Mouse (Mus musculus) C2C12 (cell line): Measurements from ENCODE around the gene Ppm1l. TPM values are rescaled to one million over a fixed set of nuclear protein-coding genes. Genes with fewer than 3 reads are reported as not detected.

Source experiments
- H3K27me3 ChIP-seq: one replicate; pipeline ENCODE4 v1.6.1; 2011; ENCODE audit not compliant: control insufficient read depth, insufficient read depth, insufficient read length
- H3K36me3 ChIP-seq: one replicate; pipeline ENCODE4 v1.6.1; 2011; ENCODE audit not compliant: control insufficient read depth, insufficient read depth
- H3K4me3 ChIP-seq: one replicate; pipeline ENCODE4 v1.5.1; 2011; ENCODE audit warnings: mild to moderate bottlenecking, control low read depth; ENCODE audit not compliant: poor library complexity, insufficient read depth, severe bottlenecking
- H3K79me2 ChIP-seq: one replicate; pipeline ENCODE4 v1.6.1; 2011; ENCODE audit not compliant: control insufficient read depth, insufficient read depth
- H3K79me3 ChIP-seq: one replicate; pipeline ENCODE4 v1.6.1; 2011; ENCODE audit warnings: low read depth, control low read depth
- H3ac ChIP-seq: one replicate; pipeline ENCODE3; 2011; ENCODE audit warnings: low read depth; ENCODE audit not compliant: control insufficient read depth, insufficient read length
- CEBPB ChIP-seq: IDR thresholded peaks from one replicate; pipeline ENCODE4 v1.6.1; 2011; ENCODE audit warnings: low read depth, mild to moderate bottlenecking, control low read depth, moderate library complexity
- CTCF ChIP-seq: IDR thresholded peaks from one replicate; pipeline ENCODE4 v1.5.1; 2011; ENCODE audit not compliant: control insufficient read depth, insufficient read depth, insufficient read length
- FOSL1 ChIP-seq: IDR thresholded peaks from one replicate; pipeline ENCODE4 v1.8.0; 2011; ENCODE audit warnings: mild to moderate bottlenecking, low read length; ENCODE audit not compliant: poor library complexity, insufficient read depth, severe bottlenecking
- MAX ChIP-seq: IDR thresholded peaks from one replicate; pipeline ENCODE4 v1.6.1; 2011; ENCODE audit warnings: mild to moderate bottlenecking, control low read depth
- MYOD1 ChIP-seq: IDR thresholded peaks from one replicate; pipeline ENCODE4 v1.6.1; 2011; ENCODE audit warnings: low read depth; ENCODE audit not compliant: control insufficient read depth, insufficient read length
- MYOG ChIP-seq: IDR thresholded peaks from one replicate; pipeline ENCODE4 v1.6.1; 2011; ENCODE audit not compliant: control insufficient read depth, insufficient read length; ENCODE audit errors: extremely low read depth
- USF1 ChIP-seq: IDR thresholded peaks from one replicate; pipeline ENCODE4 v1.6.1; 2011; ENCODE audit warnings: low read depth, mild to moderate bottlenecking, control low read depth, moderate library complexity
- polyA plus RNA-seq: library from polyadenylated mRNA; unstranded; fragments of >200 nt; fragmentation: generic; extraction: Trizol; gene quantifications from one replicate; pipeline ENCODE4 v1.2.1, GENCODE M21; 2012; ENCODE audit warnings: missing spikeins

Gene Ppm1l
- polyA plus RNA-seq, 1 experiment: 3.7 TPM

DNA sequence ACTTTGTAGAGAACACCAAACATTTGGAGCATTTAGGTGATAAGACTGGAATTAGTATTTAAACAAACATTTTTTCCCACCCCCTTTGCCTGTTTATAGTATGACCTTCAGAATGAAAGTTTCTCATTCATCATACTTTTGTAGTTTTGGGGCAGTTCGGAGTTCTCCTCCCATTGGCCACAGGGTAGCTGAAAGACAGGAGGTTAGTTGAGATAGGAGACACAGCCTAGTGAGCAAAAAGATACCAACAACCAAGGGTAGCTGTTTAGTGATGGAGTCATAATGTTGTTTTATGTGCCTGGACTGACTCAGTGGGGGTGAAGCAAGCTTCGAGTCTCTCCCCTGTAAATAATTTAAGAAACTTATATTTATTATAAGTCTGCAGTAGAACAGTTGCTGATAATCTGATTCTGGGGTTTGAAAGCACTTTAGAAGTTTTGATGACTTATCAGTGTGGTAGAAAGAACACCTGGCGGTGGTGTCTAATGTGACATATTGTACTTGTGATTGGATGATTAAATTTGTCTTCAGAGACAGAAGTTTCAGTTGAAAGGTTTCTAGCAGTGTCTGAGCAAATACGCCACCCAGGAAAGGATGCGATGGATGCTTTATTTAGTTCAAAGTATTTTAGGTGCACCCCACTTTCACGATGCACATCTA lies 2.5 kb downstream of the Ppm1l start:
- TF ChIP-seq USF1: no peak
- TF ChIP-seq MAX: no peak
- no peak for TF ChIP-seq CEBPB
- TF ChIP-seq MYOD1: no peak
- no peak for TF ChIP-seq MYOG
- TF ChIP-seq CTCF: no peak
- TF ChIP-seq FOSL1: no peak
- peaks cover 51% of the 10 kb centered on the region for H3K79me2 ChIP-seq
- peaks cover 9% of the 10 kb centered on the region for H3K79me3 ChIP-seq
- no peak overlapping the region for H3ac ChIP-seq
- no peaks in the 10 kb centered on the region for H3K27me3 ChIP-seq
- H3K36me3 ChIP-seq: no peaks in the 10 kb centered on the region
- H3K4me3 ChIP-seq: no peak overlapping the region

DNA sequence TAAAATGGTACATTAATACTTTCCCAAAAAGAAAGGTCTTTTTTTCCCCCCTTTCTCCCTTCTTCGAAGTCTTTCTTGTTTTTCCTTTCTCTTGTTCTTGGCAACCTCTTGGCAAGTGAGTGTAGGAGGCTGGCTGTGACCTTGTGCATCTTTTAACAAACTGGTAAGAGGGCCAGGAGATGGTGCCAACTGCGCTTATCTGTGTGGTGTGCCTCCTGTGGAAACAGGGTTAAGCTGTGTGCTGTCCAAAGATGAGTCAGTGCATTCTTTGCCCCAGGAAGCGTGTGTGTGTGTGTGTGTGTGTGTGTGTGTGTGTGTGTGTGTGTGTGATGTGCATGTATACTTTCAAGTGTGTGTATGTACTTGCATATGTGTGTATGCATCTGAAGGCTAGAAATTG lies 7.3 kb downstream of the Ppm1l start:
- no peaks in the 10 kb centered on the region for H3K27me3 ChIP-seq
- peaks cover 74% of the 10 kb centered on the region for H3K79me2 ChIP-seq
- H3K4me3 ChIP-seq: no peak overlapping the region
- TF ChIP-seq FOSL1: no peak
- no peak for TF ChIP-seq USF1
- no peak for TF ChIP-seq MYOG
- no peak for TF ChIP-seq MAX
- TF ChIP-seq MYOD1: no peak
- TF ChIP-seq CTCF: no peak
- no peak for TF ChIP-seq CEBPB
- H3K36me3 ChIP-seq: no peaks in the 10 kb centered on the region
- H3K79me3 ChIP-seq: peaks cover 14% of the 10 kb centered on the region
- H3ac ChIP-seq: no peak overlapping the region

DNA sequence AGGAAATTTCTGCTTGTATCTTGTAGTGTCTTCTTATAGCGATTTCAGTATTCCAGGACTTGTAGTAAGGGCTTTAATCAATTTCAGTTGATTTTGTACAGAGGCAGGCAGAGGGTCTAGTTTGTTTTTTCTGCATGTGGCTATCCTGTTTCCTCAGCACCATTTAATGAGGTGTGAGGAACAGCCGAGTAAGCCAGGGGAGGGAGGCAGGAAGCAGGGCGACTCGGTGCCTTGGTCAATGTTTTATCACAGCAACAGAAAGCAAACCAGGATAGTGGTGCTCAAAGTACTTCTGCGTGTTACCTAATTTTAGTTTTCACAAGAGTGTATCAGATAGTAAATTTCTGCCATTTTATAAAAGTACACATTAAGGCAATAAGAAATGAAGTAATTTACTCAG lies 13.2 kb downstream of the Ppm1l start:
- Histone ChIP-seq H3ac (no peak overlapping the region), H3K79me3 (peaks cover 5% of the 10 kb centered on the region), H3K27me3 (no peaks in the 10 kb centered on the region), H3K4me3 (no peak overlapping the region), H3K79me2 (peaks cover 19% of the 10 kb centered on the region), H3K36me3 (no peaks in the 10 kb centered on the region)
- no peak for TF ChIP-seq CTCF
- TF ChIP-seq MAX: no peak
- TF ChIP-seq FOSL1: no peak
- TF ChIP-seq MYOG: no peak
- TF ChIP-seq CEBPB: no peak
- no peak for TF ChIP-seq MYOD1
- no peak for TF ChIP-seq USF1

DNA sequence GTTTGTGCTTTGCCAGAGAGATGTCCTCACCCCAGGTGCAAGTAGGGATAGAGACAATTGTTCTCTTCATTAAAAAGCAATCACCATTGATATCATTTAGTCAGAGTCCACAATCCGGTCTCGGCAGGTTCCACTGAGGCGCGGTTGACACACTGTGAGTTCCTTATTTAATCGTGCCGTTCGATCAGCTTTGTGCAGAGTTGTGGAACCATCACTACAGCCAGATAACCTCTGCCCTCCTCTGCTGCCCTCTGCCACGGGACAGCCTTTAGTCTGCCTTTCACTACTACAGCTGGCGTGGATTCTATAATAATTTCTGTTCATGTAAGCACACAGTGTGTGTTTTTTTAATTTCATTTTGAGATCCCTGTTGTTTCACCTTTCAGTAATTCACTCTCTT lies 17.2 kb downstream of the Ppm1l start:
- Histone ChIP-seq H3K36me3 (no peaks in the 10 kb centered on the region), H3ac (no peak overlapping the region), H3K79me3 (peaks cover 1% of the 10 kb centered on the region), H3K27me3 (no peaks in the 10 kb centered on the region), H3K79me2 (no peaks in the 10 kb centered on the region), H3K4me3 (no peak overlapping the region)
- no peak for TF ChIP-seq CTCF
- TF ChIP-seq MYOD1: no peak
- no peak for TF ChIP-seq USF1
- no peak for TF ChIP-seq MYOG
- TF ChIP-seq FOSL1: no peak
- no peak for TF ChIP-seq CEBPB
- no peak for TF ChIP-seq MAX

DNA sequence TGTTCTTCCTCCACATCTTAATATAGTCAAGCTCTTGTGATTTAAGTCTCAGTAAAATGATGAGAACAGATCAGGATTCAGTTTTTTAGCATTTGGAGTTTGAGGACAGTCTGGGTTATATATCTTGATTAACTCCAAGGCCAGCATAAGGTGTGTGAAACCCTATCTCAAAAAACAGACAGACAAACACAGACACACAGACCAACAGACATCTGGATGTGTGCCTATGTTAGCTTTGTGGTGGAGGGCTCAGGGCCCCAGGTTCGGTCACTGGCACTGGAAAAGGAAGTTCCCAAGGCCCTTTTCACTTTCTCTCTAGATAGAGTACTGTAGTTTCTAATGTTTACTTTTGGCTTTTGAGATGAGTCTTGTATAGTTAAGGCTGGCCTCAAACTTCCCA lies 23.8 kb downstream of the Ppm1l start:
- Histone ChIP-seq H3K36me3 (no peaks in the 10 kb centered on the region), H3K79me2 (no peaks in the 10 kb centered on the region), H3K4me3 (no peak overlapping the region), H3K27me3 (no peaks in the 10 kb centered on the region), H3ac (no peak overlapping the region), H3K79me3 (peaks cover 2% of the 10 kb centered on the region)
- TF ChIP-seq FOSL1 (no peak), MYOG (no peak), MAX (no peak), CTCF (no peak), CEBPB (no peak), USF1 (no peak), MYOD1 (no peak)

DNA sequence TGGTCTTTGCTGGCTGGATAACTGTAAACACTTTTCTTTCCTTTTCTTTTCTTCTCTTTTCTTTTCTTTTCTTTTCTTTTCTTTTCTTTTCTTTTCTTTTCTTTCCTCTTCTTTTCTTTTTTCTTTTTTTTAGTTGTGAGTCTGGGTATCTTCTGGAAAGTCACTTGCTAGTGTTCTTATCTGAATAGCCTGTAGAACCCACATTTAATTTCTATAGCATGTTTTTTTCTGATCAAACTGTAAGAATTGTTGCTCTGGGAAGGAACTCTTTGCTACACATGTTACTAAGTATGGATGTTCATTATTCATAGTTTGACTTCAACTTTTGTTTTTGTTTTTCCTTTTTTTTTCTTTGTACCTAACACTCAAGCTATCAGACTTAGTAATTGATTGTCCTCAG lies 24.3 kb downstream of the Ppm1l start:
- no peaks in the 10 kb centered on the region for H3K27me3 ChIP-seq
- TF ChIP-seq CEBPB (no peak), CTCF (no peak), FOSL1 (no peak)
- H3ac ChIP-seq: no peak overlapping the region
- H3K4me3 ChIP-seq: no peak overlapping the region
- peaks cover 2% of the 10 kb centered on the region for H3K79me3 ChIP-seq
- H3K79me2 ChIP-seq: no peaks in the 10 kb centered on the region
- no peaks in the 10 kb centered on the region for H3K36me3 ChIP-seq
